Mouse (Mus musculus) midbrain, embryonic 15.5 days (tissue): ENCODE results near the gene Olfr461. TPM values are rescaled to one million over a fixed set of nuclear protein-coding genes. Genes with fewer than 3 reads are reported as not detected.

Source experiments
- polyA plus RNA-seq: library from polyadenylated mRNA; unstranded; fragments of >200 nt; fragmentation: Nextera tagmentation; extraction: Ambion mirVana; gene quantifications from 2 replicates; pipeline ENCODE4 v1.2.1, GENCODE M21; 2015

Gene Olfr461
- polyA plus RNA-seq, 1 experiment from 2014 or later = 0.06 TPM

Other genes starting within 250 kb of the Olfr461 start
- gene Agk, start 229.9 kb downstream of the Olfr461 start, polyA plus RNA-seq = 59.2 and 60.2 TPM in 2 replicates
- gene E330009J07Rik, start 118.9 kb downstream of the Olfr461 start, polyA plus RNA-seq = 12.5 and 13.4 TPM in 2 replicates
- gene Wee2, start 116.0 kb downstream of the Olfr461 start, polyA plus RNA-seq = 0.20 and 0.21 TPM in 2 replicates
- gene Ssbp1, start 83.7 kb downstream of the Olfr461 start, polyA plus RNA-seq = 103 and 104 TPM in 2 replicates
- not detected in 2 replicates for gene Tas2r137, start 63.8 kb downstream of the Olfr461 start, polyA plus RNA-seq
- not detected in 2 replicates for gene Tas2r108, start 61.5 kb downstream of the Olfr461 start, polyA plus RNA-seq
- not detected in 2 replicates for gene Prss37, start 35.5 kb downstream of the Olfr461 start, polyA plus RNA-seq
- not detected in 2 replicates for gene Olfr460, start 14.4 kb upstream of the Olfr461 start, polyA plus RNA-seq
- 0.40 and 0.71 TPM in 2 replicates for gene Clec5a, start 30.8 kb upstream of the Olfr461 start, polyA plus RNA-seq
- gene Tas2r138, start 58.3 kb upstream of the Olfr461 start, polyA plus RNA-seq = not detected in 2 replicates
- 0.08 and 0.18 TPM in 2 replicates for gene Mgam, start 73.8 kb upstream of the Olfr461 start, polyA plus RNA-seq